Mouse (Mus musculus) CH12.LX (cell line): ENCODE measurements around the gene Rffl.

Experiments used
- EP300 ChIP-seq: IDR thresholded peaks from 2 replicates; pipeline ENCODE4 v1.6.1; 2011; ENCODE audit warnings: low read length, improper control_type of control experiment
- GABPA ChIP-seq: IDR thresholded peaks from 2 replicates; pipeline ENCODE4 v1.6.1; 2012; ENCODE audit warnings: low read depth, low read length, improper control_type of control experiment, inconsistent platforms; ENCODE audit not compliant: insufficient replicate concordance
- MAFK ChIP-seq: IDR thresholded peaks from 2 replicates; pipeline ENCODE4 v1.6.1; 2011; ENCODE audit warnings: low read length, improper control_type of control experiment; ENCODE audit not compliant: insufficient replicate concordance
- MAX ChIP-seq: IDR thresholded peaks from 2 replicates; pipeline ENCODE4 v1.6.1; 2011; ENCODE audit warnings: low read length, improper control_type of control experiment
- NRF1 ChIP-seq: IDR thresholded peaks from 2 replicates; pipeline ENCODE4 v1.6.1; 2014; ENCODE audit warnings: low read depth, mild to moderate bottlenecking, inconsistent platforms, low read length, improper control_type of control experiment, moderate library complexity
- POLR2A ChIP-seq: IDR thresholded peaks from 2 replicates; pipeline ENCODE4 v1.6.1; 2011; ENCODE audit warnings: low read depth, mild to moderate bottlenecking, improper control_type of control experiment, low read length
- TCF12 ChIP-seq: IDR thresholded peaks from 2 replicates; pipeline ENCODE4 v1.6.1; 2014; ENCODE audit warnings: low read depth, mild to moderate bottlenecking, inconsistent platforms, low read length, improper control_type of control experiment
- ZMIZ1 ChIP-seq: IDR thresholded peaks from 2 replicates; pipeline ENCODE4 v1.6.1; 2012; ENCODE audit warnings: low read depth, mild to moderate bottlenecking, inconsistent platforms, low read length, improper control_type of control experiment

DNA sequence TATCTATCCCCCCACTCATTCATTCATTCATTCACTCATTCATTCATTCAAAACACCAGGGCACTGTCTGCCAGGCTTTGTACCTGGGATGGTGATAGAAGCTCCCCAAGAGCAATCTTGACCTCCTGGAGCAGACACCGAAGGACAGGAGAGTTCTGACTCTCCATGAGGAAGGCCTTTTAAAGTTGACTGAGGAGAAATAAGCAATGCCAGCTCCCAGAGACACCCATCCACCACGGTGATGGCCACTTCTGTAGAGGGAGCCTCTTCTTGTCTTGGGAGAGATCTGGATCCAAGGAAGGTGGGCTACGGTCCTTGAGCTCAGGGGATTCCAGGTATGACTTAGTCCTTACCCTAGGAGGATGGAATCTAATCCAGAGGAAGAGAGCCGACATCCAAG is 39.2 kb upstream of the Rffl start, which contains the start of gene Unc45b:
- TF ChIP-seq NRF1: no peak
- no peak for TF ChIP-seq MAX
- no peak for TF ChIP-seq TCF12
- TF ChIP-seq ZMIZ1: no peak
- TF ChIP-seq GABPA: no peak
- no peak for TF ChIP-seq MAFK
- TF ChIP-seq EP300: no peak
- TF ChIP-seq POLR2A: no peak
